Mouse (Mus musculus) limb, embryonic 11.5 days (tissue): Measurements from ENCODE around the gene Neurl2. TPM values are rescaled to one million over a fixed set of nuclear protein-coding genes. Genes with fewer than 3 reads are reported as not detected.
"Not testable (repeated sequence)": the region's sequence is repeated elsewhere in the genome, so short reads cannot be mapped to it uniquely, and the experiment has no call there.

Source experiments
- ATAC-seq: fragments of 200-750 bp; cut with Nextera tagmentation; 2 replicates; pipeline ENCODE4 v1.8.0; 2017; ENCODE audit warnings: low read depth; ENCODE audit not compliant: insufficient number of reproducible peaks, low FRiP score, low TSS enrichment
- DNase-seq: peaks from one replicate; pipeline ENCODE4 v3.0.0-alpha.2; 2015; ENCODE audit warnings: low spot score
- H3K27ac ChIP-seq: fragments of 300-500 bp; sonication (generic); replicated peaks from 2 replicates; pipeline ENCODE4 v1.5.1; 2014; ENCODE audit warnings: low read depth, mild to moderate bottlenecking, low read length
- H3K27me3 ChIP-seq: fragments of 300-500 bp; sonication (generic); 2 replicates; pipeline ENCODE4 v1.6.1; 2014; ENCODE audit warnings: mild to moderate bottlenecking, low read length, mixed read lengths; ENCODE audit not compliant: control insufficient read depth, insufficient read depth
- H3K36me3 ChIP-seq: fragments of 300-500 bp; sonication (generic); 2 replicates; pipeline ENCODE4 v1.6.1; 2014; ENCODE audit warnings: mild to moderate bottlenecking, low read length, moderate library complexity, mixed read lengths; ENCODE audit not compliant: control insufficient read depth, insufficient read depth
- H3K4me1 ChIP-seq: fragments of 300-500 bp; sonication (generic); 2 replicates; pipeline ENCODE4 v1.6.1; 2014; ENCODE audit warnings: low read length, mixed read lengths; ENCODE audit not compliant: control insufficient read depth, insufficient read depth
- H3K4me2 ChIP-seq: fragments of 300-500 bp; sonication (generic); 2 replicates; pipeline ENCODE4 v1.6.1; 2014; ENCODE audit warnings: low read depth, mild to moderate bottlenecking, moderate library complexity; ENCODE audit not compliant: severe bottlenecking
- H3K4me3 ChIP-seq: fragments of 300-500 bp; sonication (generic); 2 replicates; pipeline ENCODE4 v1.5.1; 2014; ENCODE audit warnings: low read depth, low read length
- H3K9ac ChIP-seq: fragments of 300-500 bp; sonication (generic); 2 replicates; pipeline ENCODE4 v1.6.1; 2014; ENCODE audit warnings: mild to moderate bottlenecking, low read length
- H3K9me3 ChIP-seq: fragments of 300-500 bp; sonication (generic); 2 replicates; pipeline ENCODE4 v1.6.1; 2016; ENCODE audit warnings: low read length; ENCODE audit not compliant: control insufficient read depth
- WGBS: fragments of 180-500 bp; shearing (Covaris S2); extraction: QIAGEN DNeasy Blood & Tissue Kit; methylation state at CpG from one replicate; pipeline ENCODE4 v1.1.7; 2014; 5-methylcytosine and 5-hydroxymethylcytosine counted together
- polyA plus RNA-seq: library from polyadenylated mRNA; unstranded; fragments of >200 nt; fragmentation: Nextera tagmentation; extraction: Ambion mirVana; gene quantifications from 2 replicates; pipeline ENCODE4 v1.2.1, GENCODE M21; 2014

The Neurl2 gene
- polyA plus RNA-seq, 1 experiment from 2014 or later, result 5.9 TPM

- H3K9me3 ChIP-seq, H3K27ac ChIP-seq, DNase-seq, H3K4me1 ChIP-seq, H3K4me3 ChIP-seq, ATAC-seq, H3K9ac ChIP-seq, H3K4me2 ChIP-seq, H3K36me3 ChIP-seq: not testable (repeated sequence)
- 83% methylated on average over 5 of the region's 5 CpGs for WGBS
- peaks cover 35% of the 10 kb centered on the region for H3K27me3 ChIP-seq
Observed at GRCm38 (mm10) chr2:164855572-164855971, 22.3 kb upstream of the Neurl2 start.

- no peak overlapping the region for H3K4me2 ChIP-seq
- no peaks in the 10 kb centered on the region for H3K9me3 ChIP-seq
- H3K27me3 ChIP-seq, result peaks cover 5% of the 10 kb centered on the region
- no peak overlapping the region for H3K4me3 ChIP-seq
- 89% methylated on average over 8 of the region's 8 CpGs for WGBS
- no peak for DNase-seq
- no peak overlapping the region for H3K9ac ChIP-seq
- H3K4me1 ChIP-seq, result no peaks in the 10 kb centered on the region
- ATAC-seq, result no peak
- no peak overlapping the region for H3K27ac ChIP-seq
- H3K36me3 ChIP-seq, result no peaks in the 10 kb centered on the region
Observed at GRCm38 (mm10) chr2:164850061-164850460, 16.8 kb upstream of the Neurl2 start.

GRCm38 (mm10) chr2:164845782-164846181 lies 12.5 kb upstream of the Neurl2 start:
- no peaks in the 10 kb centered on the region for H3K36me3 ChIP-seq
- WGBS, result 47% methylated on average over 3 of the region's 3 CpGs

GRCm38 (mm10) chr2:164835164-164835563 lies 1.9 kb upstream of the Neurl2 start:
- Histone ChIP-seq H3K27ac (no peak overlapping the region), H3K4me3 (no peak overlapping the region), H3K4me2 (no peak overlapping the region), H3K4me1 (peaks cover 8% of the 10 kb centered on the region), H3K36me3 (peaks cover 11% of the 10 kb centered on the region), H3K27me3 (no peaks in the 10 kb centered on the region), H3K9me3 (no peaks in the 10 kb centered on the region), H3K9ac (no peak overlapping the region)
- ATAC-seq (no peak), DNase-seq (no peak)
- WGBS, result 97% methylated on average over 4 of the region's 4 CpGs

More at GRCm38 (mm10) chr2:164845782-164846181, 12.5 kb upstream of the Neurl2 start:
- H3K4me3 ChIP-seq, result no peak overlapping the region
- H3K27ac ChIP-seq, result no peak overlapping the region
- DNase-seq (no peak), ATAC-seq (no peak)
- H3K27me3 ChIP-seq, result no peaks in the 10 kb centered on the region
- no peaks in the 10 kb centered on the region for H3K9me3 ChIP-seq
- H3K4me2 ChIP-seq, result no peak overlapping the region
- no peaks in the 10 kb centered on the region for H3K4me1 ChIP-seq
- H3K9ac ChIP-seq, result no peak overlapping the region

- no peak for ATAC-seq
- Histone ChIP-seq H3K27me3 (no peaks in the 10 kb centered on the region), H3K9me3 (no peaks in the 10 kb centered on the region), H3K27ac (no peak overlapping the region), H3K4me1 (peaks cover 8% of the 10 kb centered on the region), H3K4me2 (peak overlapping the region; percentile 99), H3K36me3 (peaks cover 9% of the 10 kb centered on the region), H3K4me3 (peak overlapping the region; percentile 67), H3K9ac (peak overlapping the region; percentile 85; the same call in 1 of the 2 replicates)
- DNase-seq, result no peak
- WGBS, result 50% methylated on average over 8 of the region's 8 CpGs
Observed at GRCm38 (mm10) chr2:164834531-164834930, 1.3 kb upstream of the Neurl2 start.

- peak; percentile 27 for ATAC-seq
- Histone ChIP-seq H3K4me1 (peaks cover 8% of the 10 kb centered on the region), H3K27me3 (no peaks in the 10 kb centered on the region), H3K4me2 (peak within 1 kb of the TSS; percentile 99), H3K9ac (peak within 1 kb of the TSS; percentile 85), H3K9me3 (no peaks in the 10 kb centered on the region), H3K27ac (0 out of 2 replicates have a peak within 1 kb of the TSS, but pooled peaks have one; percentile 36), H3K36me3 (peaks cover under 1% of the 10 kb centered on the region; the same call in 1 of the 2 replicates), H3K4me3 (peak within 1 kb of the TSS; percentile 67)
- WGBS, result 1% methylated on average over 35 of the region's 35 CpGs
- peak; percentile 75 for DNase-seq
Observed at GRCm38 (mm10) chr2:164832748-164833301, 431 bp downstream of the Neurl2 start, which contains the start of gene Ctsa. Gene Ctsa, plus strand, starts transcription at chr2:164832873.

- H3K36me3 ChIP-seq, result peaks cover 3% of the 10 kb centered on the region; the same call in 1 of the 2 replicates
- no peak overlapping the region for H3K27ac ChIP-seq
- no peaks in the 10 kb centered on the region for H3K9me3 ChIP-seq
- H3K9ac ChIP-seq, result peak overlapping the region; percentile 85; the same call in 1 of the 2 replicates
- H3K4me3 ChIP-seq, result peak overlapping the region; percentile 67
- peak overlapping the region; percentile 99 for H3K4me2 ChIP-seq
- WGBS, result 67% methylated on average over 16 of the region's 16 CpGs
- H3K27me3 ChIP-seq, result no peaks in the 10 kb centered on the region
- H3K4me1 ChIP-seq, result peaks cover 8% of the 10 kb centered on the region
- no peak for ATAC-seq
- DNase-seq, result no peak
Observed at GRCm38 (mm10) chr2:164832032-164832747, 1.1 kb downstream of the Neurl2 start.

GRCm38 (mm10) chr2:164831029-164831428 lies 2.2 kb downstream of the Neurl2 start:
- H3K9me3 ChIP-seq, result no peaks in the 10 kb centered on the region
- 82% methylated on average over 10 of the region's 10 CpGs for WGBS
- no peaks in the 10 kb centered on the region for H3K27me3 ChIP-seq
- H3K27ac ChIP-seq, result no peak overlapping the region
- H3K9ac ChIP-seq, result no peak overlapping the region
- H3K4me3 ChIP-seq, result no peak overlapping the region
- H3K4me2 ChIP-seq, result no peak overlapping the region
- H3K36me3 ChIP-seq, result peaks cover 8% of the 10 kb centered on the region; the same call in 1 of the 2 replicates
- DNase-seq (no peak), ATAC-seq (no peak)
- peaks cover 8% of the 10 kb centered on the region for H3K4me1 ChIP-seq
